Mouse (Mus musculus) liver, adult 2 months (tissue): ENCODE results near the gene Fam241b.

ENCODE experiments used
- CTCF ChIP-seq: fragments of 200-500 bp; IDR thresholded peaks from 2 replicates; pipeline ENCODE4 v1.5.1; 2011; ENCODE audit warnings: low read depth, low read length, control low read depth
- POLR2A ChIP-seq: fragments of 200-500 bp; IDR thresholded peaks from 2 replicates; pipeline ENCODE4 v1.6.1; 2011; ENCODE audit warnings: low read length, control low read depth; ENCODE audit not compliant: insufficient read depth; ENCODE audit errors: extremely low read depth

GRCm38 (mm10) chr10:62086826-62087225 is 56.9 kb downstream of the Fam241b start:
- no peak for TF ChIP-seq POLR2A
- TF ChIP-seq CTCF: no peak
